Mouse (Mus musculus) bone marrow macrophage, adult 2 months (primary cell): ENCODE measurements around the gene Usp8.

ENCODE experiments used
- CTCF ChIP-seq: IDR thresholded peaks from 2 replicates; pipeline ENCODE4 v1.5.1; 2012; ENCODE audit warnings: low read depth, mild to moderate bottlenecking, low read length, moderate library complexity
- POLR2A ChIP-seq: IDR thresholded peaks from 2 replicates; pipeline ENCODE4 v1.6.1; 2012; ENCODE audit warnings: mild to moderate bottlenecking, low read depth, low read length, borderline replicate concordance

DNA sequence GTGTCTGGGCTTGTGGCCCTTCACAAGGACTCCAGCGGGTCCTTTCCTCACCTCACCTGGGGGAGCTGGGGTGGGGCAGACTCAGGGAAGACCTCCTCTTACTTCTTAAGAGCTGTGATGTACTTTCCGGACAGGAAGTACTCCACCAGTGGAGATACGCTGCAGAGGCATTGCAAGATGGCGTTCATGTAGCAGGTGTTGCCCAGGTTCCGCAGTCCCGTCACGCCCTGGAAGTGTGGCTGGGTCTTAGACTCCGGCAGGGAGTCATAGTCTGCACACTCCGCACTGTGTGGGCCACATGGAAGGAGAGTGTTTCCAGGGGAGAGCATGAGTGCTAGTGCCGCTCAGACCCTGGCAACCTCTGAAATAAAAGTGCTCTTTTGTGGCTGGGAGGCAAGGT, 73.2 kb downstream of the Usp8 start:
- TF ChIP-seq CTCF (no peak), POLR2A (no peak)
